9 mouse cellular contexts compared by ENCODE assay signal in the genomic region with DNA sequence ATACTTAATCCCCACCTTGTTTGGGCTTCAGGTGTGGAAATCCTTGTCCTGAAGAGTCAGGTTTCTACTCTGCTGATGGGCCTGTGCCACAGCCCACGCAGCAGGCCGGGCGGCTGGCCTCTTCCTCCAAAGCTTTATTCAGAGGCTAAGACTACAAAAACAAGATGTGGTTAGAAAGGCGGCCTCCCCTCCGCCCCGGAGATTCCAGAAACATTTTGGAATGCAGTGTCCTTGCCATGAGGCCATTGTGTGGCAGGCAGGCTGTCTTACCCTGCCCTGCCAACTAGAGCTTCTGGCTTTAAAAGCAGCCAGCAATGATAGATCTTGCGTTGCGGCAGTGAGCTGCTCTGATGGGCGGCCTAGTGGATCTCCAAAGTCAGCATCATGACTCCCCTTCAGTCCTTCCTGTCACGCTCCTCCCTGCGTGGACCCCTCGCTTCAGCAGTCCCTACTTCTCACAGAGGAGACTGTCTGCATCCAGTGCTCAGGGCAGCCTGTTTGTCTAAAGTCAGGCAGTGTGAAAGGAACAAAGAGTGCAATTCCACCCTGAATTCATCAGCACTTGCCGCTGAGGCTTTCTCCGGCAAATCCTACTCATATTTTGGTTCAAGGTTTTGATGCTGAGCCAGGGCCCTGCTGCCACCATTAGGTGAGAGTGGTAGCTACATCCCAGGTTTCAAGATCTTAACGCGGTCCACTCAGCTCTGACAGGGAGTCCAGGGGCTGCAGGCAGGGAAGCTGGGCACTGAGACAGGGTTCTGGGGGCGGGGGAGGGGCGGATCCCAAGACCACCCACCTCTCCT. TPM values are rescaled to one million over a fixed set of nuclear protein-coding genes. Genes with fewer than 3 reads are reported as not detected.
A peak's percentile ranks its signal among the peaks of the same experiment; 100 is the strongest.
DNase-seq lines count a peak whose midpoint lies in the region; TF ChIP-seq lines count a peak whose summit lies in the region.
"Had no signal": no experiment of that assay in that cellular context is flagged by ENCODE, and none has a peak within 500 bp of the region (broad histone marks: within the 10 kb centered on the region; RNA-seq: fewer than 3 reads in every experiment).

No protein-coding gene starts in this region.

- WGBS in forebrain, embryonic 10.5 days = 37% methylated on average over 18 of the region's 18 CpGs
- WGBS in thymus, adult 2 months = 90% methylated on average over 18 of the region's 18 CpGs

- TF ChIP-seq CTCF in thymus, adult 2 months (IDR thresholded peaks at IDR 0.05; ENCODE audit: borderline replicate concordance, control insufficient read depth, extremely low read depth, insufficient read depth, low read length, poor library complexity) = no peak

- H3K4me1 ChIP-seq in forebrain, embryonic 10.5 days = peaks cover 28% of the 10 kb centered on the region
- 0 out of 2 replicates have a peak, but pooled peaks cover 2% of the 10 kb centered on the region for H3K4me1 ChIP-seq in thymus, adult 2 months (replicated peaks; ENCODE audit: control insufficient read depth, insufficient read depth, low read length)

- no peak for TF ChIP-seq POLR2A in thymus, adult 2 months (IDR thresholded peaks at IDR 0.05; ENCODE audit: control insufficient read depth, extremely low read depth, insufficient read depth, low read length, poor library complexity)

- 0 out of 2 replicates have a peak overlapping the region, but pooled peaks have one; percentile 1 for H3K4me3 ChIP-seq in forebrain, embryonic 10.5 days
- no peak overlapping the region for H3K4me3 ChIP-seq in thymus, adult 2 months (ENCODE audit: control insufficient read depth, insufficient read depth, low read length)
- H3K4me3 ChIP-seq: erythroblast, embryonic 14.5 days had no signal

- peak overlapping the region; percentile 70 for H3K27ac ChIP-seq in forebrain, embryonic 10.5 days
- H3K27ac ChIP-seq in thymus, adult 2 months (ENCODE audit: control insufficient read depth, insufficient read depth, low read length) = no peak overlapping the region

- H3K9me3 ChIP-seq in forebrain, embryonic 10.5 days = no peaks in the 10 kb centered on the region

- peak; percentile 56 for DNase-seq in adrenal gland, postnatal 14 days
- DNase-seq in adrenal gland, adult 18-20 months (ENCODE audit: low spot score in 2 of 2) = no peak
- DNase-seq in adrenal gland, postnatal 36 days = peak; percentile 42 to 52
- DNase-seq in forebrain, embryonic 10.5 days (ENCODE audit: extremely low spot score, low spot score) = peak; percentile 44
- DNase-seq in kidney, adult 18-20 months = peak; percentile 42
- peak; percentile 60 to 77 for DNase-seq in left cerebral cortex, postnatal 25 days (ENCODE audit: low spot score in 2 of 2)
- DNase-seq in retina, embryonic 14.5 days (ENCODE audit: low spot score) = peak; percentile 65
- no peak for DNase-seq in thymus, adult 2 months

- peaks cover 17% of the 10 kb centered on the region for H3K36me3 ChIP-seq in forebrain, embryonic 10.5 days (replicated peaks)
- H3K36me3 ChIP-seq in thymus, adult 2 months (ENCODE audit: control insufficient read depth, insufficient read depth, low read length) = peaks cover 5% of the 10 kb centered on the region

- peaks cover 18% of the 10 kb centered on the region for H3K27me3 ChIP-seq in forebrain, embryonic 10.5 days (ENCODE audit: poor library complexity, severe bottlenecking)
- H3K27me3 ChIP-seq in thymus, adult 2 months (ENCODE audit: control insufficient read depth, insufficient read depth, low read length) = no peaks in the 10 kb centered on the region

- intact Hi-C loops in left cerebral cortex, postnatal 25 days (cut with DNase I) = no loop called here

RNA-seq across cellular contexts. Expression of a gene that starts 14.6 kb away (rescaled TPM):
- total RNA-seq in adrenal gland, postnatal 14 days (2021) = 47.2 and 48.8 TPM in 2 replicates
- 10 to 100 TPM; 48.5 to 62.8 TPM for total RNA-seq in adrenal gland, adult 18-20 months (2021)
- total RNA-seq in adrenal gland, postnatal 36 days (2021) = 10 to 100 TPM; 52.4 to 60.4 TPM
- 6.4 and 7.7 TPM in 2 replicates for polyA plus RNA-seq in forebrain, embryonic 10.5 days (2016; fragmentation: Nextera tagmentation; extraction: Ambion mirVana)
- 10 to 100 TPM; 50.4 to 50.9 TPM for total RNA-seq in left cerebral cortex, postnatal 25 days (2021)
- 37.1 and 51.0 TPM in 2 replicates for polyA plus RNA-seq in thymus, adult 2 months (2012; rRNA removed)

RNA-seq across cellular contexts. Expression of a gene that starts 45.8 kb away (rescaled TPM):
- total RNA-seq in adrenal gland, postnatal 14 days (2021) = 12.0 and 14.7 TPM in 2 replicates
- total RNA-seq in adrenal gland, adult 18-20 months (2021) = 1 to 10 TPM; 6.7 to 9.4 TPM
- 1 to 10 TPM; 5.3 to 9.3 TPM for total RNA-seq in adrenal gland, postnatal 36 days (2021)
- 0.14 TPM in 1 of 2 replicates, not detected in the other for polyA plus RNA-seq in forebrain, embryonic 10.5 days (2016; fragmentation: Nextera tagmentation; extraction: Ambion mirVana)
- not detected for total RNA-seq in left cerebral cortex, postnatal 25 days (2021)
- 0.23 and 0.30 TPM in 2 replicates for polyA plus RNA-seq in thymus, adult 2 months (2012; rRNA removed)
- polyA plus RNA-seq: erythroblast, embryonic 14.5 days had no signal

Comparison
In these comparisons a context has a peak if more than half of its experiments do, and no peak if none do; other contexts are left out.
1. DNase-seq: peak in adrenal gland, postnatal 14 days (single experiment), adrenal gland, postnatal 36 days (2 of 2), forebrain, embryonic 10.5 days (single experiment), kidney, adult 18-20 months (single experiment), left cerebral cortex, postnatal 25 days (2 of 2) and retina, embryonic 14.5 days (single experiment); none in adrenal gland, adult 18-20 months (0 of 2) and thymus, adult 2 months (single experiment).
2. RNA of a gene that starts 45.8 kb away (total RNA-seq): 12.0 to 14.7 TPM in adrenal gland, postnatal 14 days, 6.7 to 9.4 TPM in adrenal gland, adult 18-20 months and 5.3 to 9.3 TPM in adrenal gland, postnatal 36 days; not detected in left cerebral cortex, postnatal 25 days; every median in the first group is over 4 times any median in the second.